Mouse (Mus musculus): ENCODE data around the gene Ccdc36. TPM values are rescaled to one million over a fixed set of nuclear protein-coding genes. Genes with fewer than 3 reads are reported as not detected.

The Ccdc36 gene
- polyA plus RNA-seq, 1 experiment = not detected

DNA sequence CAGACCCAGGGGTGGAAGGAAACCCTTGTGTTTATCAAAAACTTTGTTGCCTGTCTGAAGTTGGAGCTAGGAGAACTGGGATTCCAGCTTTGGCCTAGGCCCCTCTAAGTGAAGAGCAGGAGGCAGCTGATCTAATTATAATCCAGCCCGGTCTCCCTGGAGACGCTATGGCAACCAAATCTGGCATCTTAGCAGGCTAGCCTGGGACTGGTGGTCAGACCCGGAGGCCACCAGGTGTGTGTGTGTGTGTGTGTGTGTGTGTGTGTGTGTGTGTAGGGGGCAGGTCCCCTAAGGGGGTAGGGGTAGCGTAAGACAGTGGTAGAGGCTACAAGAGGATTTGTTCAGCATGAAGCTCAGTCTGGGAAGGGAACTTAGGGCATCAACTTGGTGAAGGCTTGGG, 21.6 kb upstream of the Ccdc36 start:
- H3K4me1 ChIP-seq (ENCODE audit: control insufficient read depth, insufficient read depth, insufficient read length, low read length) = peaks cover 18% of the 10 kb centered on the region
- no peak overlapping the region for H3K27ac ChIP-seq (ENCODE audit: insufficient read depth, low read depth, low read length)
- no peaks in the 10 kb centered on the region for H3K36me3 ChIP-seq (ENCODE audit: control insufficient read depth, insufficient read depth, low read length)
- TF ChIP-seq CTCF (IDR thresholded peaks at IDR 0.05; ENCODE audit: extremely low read depth, insufficient read length, insufficient replicate concordance, low read depth, low read length) = no peak
- no peak overlapping the region for H3K4me3 ChIP-seq (ENCODE audit: low read depth, low read length)
- 76% methylated on average over 4 of the region's 4 CpGs for WGBS
- no peaks in the 10 kb centered on the region for H3K27me3 ChIP-seq (ENCODE audit: control insufficient read depth, insufficient read depth, low read length)

DNA sequence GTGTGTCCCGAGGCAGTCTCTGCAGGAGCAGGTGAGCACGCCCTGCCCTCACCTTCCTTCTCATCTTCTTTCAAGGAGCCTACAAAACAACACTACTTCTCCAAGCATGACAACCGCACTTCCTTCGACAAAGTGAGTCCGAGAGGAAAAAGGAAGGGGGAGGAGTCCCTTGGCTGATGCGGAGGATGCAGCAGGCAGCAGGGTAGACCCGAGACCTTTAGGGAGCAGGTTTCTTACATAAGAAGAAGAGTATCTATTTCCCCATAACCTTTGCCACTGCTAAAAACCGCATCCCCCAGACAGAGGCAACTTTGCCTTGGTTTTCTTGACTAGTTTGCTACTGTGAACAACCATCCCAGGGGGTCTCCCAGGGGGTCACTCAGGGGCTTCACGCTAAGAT, 16.8 kb upstream of the Ccdc36 start:
- no peak for TF ChIP-seq CTCF (IDR thresholded peaks at IDR 0.05; ENCODE audit: extremely low read depth, insufficient read length, insufficient replicate concordance, low read depth, low read length)
- Histone ChIP-seq H3K4me3 (ENCODE audit: low read depth, low read length) (no peak overlapping the region), H3K36me3 (ENCODE audit: control insufficient read depth, insufficient read depth, low read length) (no peaks in the 10 kb centered on the region), H3K27me3 (ENCODE audit: control insufficient read depth, insufficient read depth, low read length) (no peaks in the 10 kb centered on the region), H3K27ac (ENCODE audit: insufficient read depth, low read depth, low read length) (no peak overlapping the region), H3K4me1 (ENCODE audit: control insufficient read depth, insufficient read depth, insufficient read length, low read length) (peaks cover 2% of the 10 kb centered on the region; the same call in 1 of the 2 replicates)
- 57% methylated on average over 9 of the region's 9 CpGs for WGBS

DNA sequence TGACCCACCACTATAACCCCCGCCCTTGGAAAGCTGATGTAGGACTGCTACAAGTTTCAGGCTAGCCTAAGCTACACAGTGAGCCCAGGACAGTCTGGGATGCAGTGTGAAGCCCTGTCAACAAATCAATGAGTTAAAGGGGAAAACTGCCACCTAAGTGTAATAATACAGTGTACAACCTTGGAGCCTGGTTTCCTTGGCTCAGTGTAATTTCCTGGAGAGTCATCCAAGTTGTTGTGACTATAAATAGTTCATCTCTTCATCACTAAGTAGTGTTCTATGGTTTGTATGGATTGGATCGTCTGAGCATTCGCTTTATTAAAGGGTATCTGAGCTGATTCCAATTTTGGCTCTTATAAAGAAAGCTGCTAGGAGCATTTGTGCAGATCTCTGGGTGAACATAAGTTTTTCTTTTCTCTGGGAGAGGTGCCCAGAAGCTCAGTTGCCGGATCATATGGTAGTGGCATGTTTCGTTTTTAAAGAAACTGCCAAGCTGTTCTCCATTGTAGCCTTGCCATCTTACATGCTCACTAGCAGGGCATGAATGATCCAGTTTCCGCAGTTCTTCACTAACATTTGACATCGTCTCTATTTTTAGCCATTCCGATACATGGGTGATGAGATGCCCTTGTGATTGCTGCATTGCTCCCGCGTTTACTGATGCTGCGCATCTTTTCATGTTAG, 13.1 kb upstream of the Ccdc36 start:
- Histone ChIP-seq H3K27me3 (ENCODE audit: control insufficient read depth, insufficient read depth, low read length) (no peaks in the 10 kb centered on the region), H3K4me1 (ENCODE audit: control insufficient read depth, insufficient read depth, insufficient read length, low read length) (peaks cover 2% of the 10 kb centered on the region; the same call in 1 of the 2 replicates), H3K4me3 (ENCODE audit: low read depth, low read length) (no peak overlapping the region), H3K36me3 (ENCODE audit: control insufficient read depth, insufficient read depth, low read length) (no peaks in the 10 kb centered on the region), H3K27ac (ENCODE audit: insufficient read depth, low read depth, low read length) (no peak overlapping the region)
- no peak for TF ChIP-seq POLR2A (IDR thresholded peaks at IDR 0.05; ENCODE audit: low read depth, low read length)
- TF ChIP-seq CTCF (IDR thresholded peaks at IDR 0.05; ENCODE audit: extremely low read depth, insufficient read length, insufficient replicate concordance, low read depth, low read length) = no peak
- WGBS = 80% methylated on average over 11 of the region's 11 CpGs

DNA sequence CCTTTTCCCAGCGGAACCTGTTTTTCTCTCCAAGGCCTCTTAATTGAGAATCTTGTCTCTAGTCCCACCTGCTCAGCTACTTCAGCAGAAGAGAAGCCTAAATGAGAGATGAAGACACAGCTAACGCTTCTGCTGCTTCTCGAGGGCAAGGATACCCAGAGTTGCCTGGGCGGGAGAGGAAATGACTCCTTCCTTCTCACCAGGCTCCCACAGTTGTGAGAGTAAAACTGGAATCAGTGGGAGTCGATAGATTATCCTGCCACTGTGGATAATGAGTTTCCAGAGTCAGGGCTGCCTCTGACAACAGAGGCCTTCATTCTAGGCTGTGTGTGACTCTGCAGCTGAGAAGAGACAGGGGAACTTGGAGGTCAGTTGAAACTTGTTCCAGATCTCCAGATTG, 12.2 kb upstream of the Ccdc36 start:
- H3K36me3 ChIP-seq (ENCODE audit: control insufficient read depth, insufficient read depth, low read length) = no peaks in the 10 kb centered on the region
- no peak for TF ChIP-seq POLR2A (IDR thresholded peaks at IDR 0.05; ENCODE audit: low read depth, low read length)
- TF ChIP-seq CTCF (IDR thresholded peaks at IDR 0.05; ENCODE audit: extremely low read depth, insufficient read length, insufficient replicate concordance, low read depth, low read length) = no peak
- H3K4me1 ChIP-seq (ENCODE audit: control insufficient read depth, insufficient read depth, insufficient read length, low read length) = no peaks in the 10 kb centered on the region
- no peaks in the 10 kb centered on the region for H3K27me3 ChIP-seq (ENCODE audit: control insufficient read depth, insufficient read depth, low read length)
- 68% methylated on average over 5 of the region's 5 CpGs for whole genome bisulfite sequencing
- H3K27ac ChIP-seq (ENCODE audit: insufficient read depth, low read depth, low read length) = no peak overlapping the region
- H3K4me3 ChIP-seq (ENCODE audit: low read depth, low read length) = no peak overlapping the region

DNA sequence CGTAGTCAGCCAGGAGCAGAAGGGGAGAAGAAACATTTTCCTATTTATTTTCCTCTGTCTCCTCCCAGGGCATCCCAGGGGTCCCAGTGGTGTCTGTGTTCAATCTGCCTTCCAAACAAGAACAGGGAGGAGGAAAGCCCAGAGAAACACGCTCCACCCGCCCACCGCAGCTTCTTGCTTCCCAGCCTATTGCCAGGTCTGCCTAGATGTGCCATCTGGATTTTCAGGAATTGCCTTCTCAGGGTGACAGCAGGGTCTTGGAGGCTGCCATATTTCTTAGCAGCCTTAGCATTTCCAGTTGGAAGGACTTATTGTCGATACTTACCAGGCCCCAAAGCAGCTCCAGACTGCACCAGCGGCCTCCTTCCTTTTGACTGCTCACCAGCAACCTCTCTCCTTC, 10.9 kb upstream of the Ccdc36 start:
- H3K4me1 ChIP-seq (ENCODE audit: control insufficient read depth, insufficient read depth, insufficient read length, low read length) = no peaks in the 10 kb centered on the region
- H3K27me3 ChIP-seq (ENCODE audit: control insufficient read depth, insufficient read depth, low read length) = no peaks in the 10 kb centered on the region
- TF ChIP-seq CTCF (IDR thresholded peaks at IDR 0.05; ENCODE audit: extremely low read depth, insufficient read length, insufficient replicate concordance, low read depth, low read length) (no peak), POLR2A (IDR thresholded peaks at IDR 0.05; ENCODE audit: low read depth, low read length) (no peak)
- no peak overlapping the region for H3K4me3 ChIP-seq (ENCODE audit: low read depth, low read length)
- H3K36me3 ChIP-seq (ENCODE audit: control insufficient read depth, insufficient read depth, low read length) = no peaks in the 10 kb centered on the region
- 87% methylated on average over 6 of the region's 6 CpGs for WGBS
- no peak overlapping the region for H3K27ac ChIP-seq (ENCODE audit: insufficient read depth, low read depth, low read length)

DNA sequence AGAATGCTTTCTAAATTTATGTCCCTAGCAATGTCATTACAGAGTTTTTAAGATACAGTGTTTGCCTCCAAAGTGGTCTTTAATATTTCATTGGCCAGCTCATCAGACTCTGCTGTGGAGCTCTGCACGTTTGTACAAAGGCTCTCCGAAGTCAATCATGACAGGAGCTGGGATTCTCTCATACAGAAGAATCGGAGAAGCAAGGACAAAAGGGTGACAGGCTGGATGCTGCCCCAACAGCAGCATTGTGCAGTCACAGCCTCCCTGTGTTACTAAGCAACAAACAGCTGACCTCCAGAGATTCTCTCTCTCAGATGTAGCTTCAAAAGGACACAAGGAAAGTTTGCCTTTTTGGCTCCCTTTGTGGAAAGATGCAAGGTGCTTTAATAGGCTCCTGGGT, 7.9 kb upstream of the Ccdc36 start, which contains the start of gene BC048562:
Gene BC048562 (plus strand): TSS at position 301 of the 400 bp plus-strand sequence.
- Histone ChIP-seq H3K4me3 (ENCODE audit: low read depth, low read length) (no peak within 1 kb of the TSS), H3K27me3 (ENCODE audit: control insufficient read depth, insufficient read depth, low read length) (no peaks in the 10 kb centered on the region), H3K27ac (ENCODE audit: insufficient read depth, low read depth, low read length) (no peak within 1 kb of the TSS), H3K36me3 (ENCODE audit: control insufficient read depth, insufficient read depth, low read length) (no peaks in the 10 kb centered on the region), H3K4me1 (ENCODE audit: control insufficient read depth, insufficient read depth, insufficient read length, low read length) (peaks cover 5% of the 10 kb centered on the region; the same call in 1 of the 2 replicates)
- TF ChIP-seq CTCF (IDR thresholded peaks at IDR 0.05; ENCODE audit: extremely low read depth, insufficient read length, insufficient replicate concordance, low read depth, low read length) = no peak
- 73% methylated on average over 3 of the region's 3 CpGs for WGBS

DNA sequence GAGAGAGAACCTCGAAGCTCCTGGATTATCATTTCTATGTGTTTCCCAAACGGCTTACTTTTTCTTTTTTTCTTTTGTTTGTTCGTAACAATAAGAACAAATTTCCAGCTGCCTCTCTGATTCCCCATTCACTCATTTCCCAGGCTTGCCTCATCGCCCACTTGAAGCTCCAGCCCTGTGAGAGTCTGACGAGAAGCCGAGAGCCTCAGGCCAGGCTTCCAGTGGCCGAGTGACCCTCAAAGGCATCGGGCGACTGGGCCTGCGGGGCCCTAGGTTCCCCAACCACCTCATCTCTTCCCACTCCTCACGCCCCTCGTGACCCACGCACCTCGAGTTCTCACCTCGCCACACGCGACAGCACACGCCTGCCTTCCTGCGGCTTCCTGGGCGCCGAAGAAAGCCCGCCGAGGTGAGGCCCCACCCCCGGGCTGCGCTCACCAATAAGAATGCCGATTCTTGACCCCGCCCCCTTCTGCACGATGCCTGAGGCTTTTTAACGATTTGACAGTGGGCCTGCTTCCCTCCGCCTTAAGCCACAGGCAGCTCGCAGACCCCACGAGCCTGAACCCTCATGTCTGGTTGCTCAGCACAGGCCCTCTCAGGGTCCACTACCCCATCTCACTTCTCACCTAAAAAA, 3.3 kb upstream of the Ccdc36 start:
- H3K4me3 ChIP-seq (ENCODE audit: low read depth, low read length) = peak overlapping the region; percentile 17
- TF ChIP-seq CTCF (IDR thresholded peaks at IDR 0.05; ENCODE audit: extremely low read depth, insufficient read length, insufficient replicate concordance, low read depth, low read length) = no peak
- no peak for TF ChIP-seq POLR2A (IDR thresholded peaks at IDR 0.05; ENCODE audit: low read depth, low read length)
- no peak overlapping the region for H3K27ac ChIP-seq (ENCODE audit: insufficient read depth, low read depth, low read length)
- no peaks in the 10 kb centered on the region for H3K27me3 ChIP-seq (ENCODE audit: control insufficient read depth, insufficient read depth, low read length)
- H3K36me3 ChIP-seq (ENCODE audit: control insufficient read depth, insufficient read depth, low read length) = no peaks in the 10 kb centered on the region
- WGBS = 49% methylated on average over 32 of the region's 32 CpGs
- peaks cover 5% of the 10 kb centered on the region; the same call in 1 of the 2 replicates for H3K4me1 ChIP-seq (ENCODE audit: control insufficient read depth, insufficient read depth, insufficient read length, low read length)

Data from small intestine, adult 2 months (tissue).